Mouse (Mus musculus): ENCODE measurements around the gene Ccdc149. TPM values are rescaled to one million over a fixed set of nuclear protein-coding genes. Genes with fewer than 3 reads are reported as not detected.

Ccdc149 gene
- polyA plus RNA-seq, 1 experiment from 2014 or later, result 3.0 TPM

GRCm38 (mm10) chr5:52476826-52477225, 5.5 kb upstream of the Ccdc149 start:
- Histone ChIP-seq H3K27me3 (no peaks in the 10 kb centered on the region), H3K9me3 (replicated peaks) (peaks cover 7% of the 10 kb centered on the region; the same call in 1 of the 2 replicates), H3K36me3 (no peaks in the 10 kb centered on the region), H3K4me2 (peak overlapping the region; percentile 79), H3K27ac (peak overlapping the region; percentile 75), H3K4me3 (replicated peaks) (peak overlapping the region; percentile 52), H3K4me1 (peaks cover 17% of the 10 kb centered on the region), H3K9ac (peak overlapping the region; percentile 47; the same call in 1 of the 2 replicates)
- no peak for ATAC-seq (replicated peaks; ENCODE audit: low FRiP score)
- 5% methylated on average over 7 of the region's 7 CpGs for WGBS

DNA sequence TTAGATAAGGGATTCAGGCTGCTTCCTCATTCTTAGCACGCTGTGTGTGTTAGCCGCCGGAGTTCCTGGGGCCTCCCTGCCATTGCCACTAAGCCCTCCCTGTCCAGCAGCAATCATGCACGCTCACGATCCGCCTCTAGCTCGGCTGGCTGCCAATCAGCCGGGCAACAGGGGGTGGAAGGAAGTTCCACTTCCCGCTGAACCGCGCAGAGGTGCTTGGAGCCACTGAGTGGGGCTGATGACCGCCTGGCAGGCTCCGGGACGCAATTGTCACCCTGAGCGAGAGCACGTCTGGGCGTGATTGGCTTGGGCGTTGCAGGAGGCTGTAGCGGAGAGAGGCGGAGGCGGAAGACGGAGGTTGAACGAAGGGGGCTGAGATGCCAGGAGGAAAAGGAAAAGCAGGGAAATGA, 5.0 kb upstream of the Ccdc149 start:
- Histone ChIP-seq H3K27me3 (no peaks in the 10 kb centered on the region), H3K9me3 (replicated peaks) (peaks cover 7% of the 10 kb centered on the region; the same call in 1 of the 2 replicates), H3K9ac (peak overlapping the region; percentile 47), H3K36me3 (no peaks in the 10 kb centered on the region), H3K4me3 (replicated peaks) (peak overlapping the region; percentile 52), H3K4me1 (peaks cover 22% of the 10 kb centered on the region), H3K27ac (peak overlapping the region; percentile 75), H3K4me2 (peak overlapping the region; percentile 79)
- peak; percentile 94 for ATAC-seq (replicated peaks; ENCODE audit: low FRiP score)
- under 1% methylated on average over 23 of the region's 23 CpGs for WGBS

DNA sequence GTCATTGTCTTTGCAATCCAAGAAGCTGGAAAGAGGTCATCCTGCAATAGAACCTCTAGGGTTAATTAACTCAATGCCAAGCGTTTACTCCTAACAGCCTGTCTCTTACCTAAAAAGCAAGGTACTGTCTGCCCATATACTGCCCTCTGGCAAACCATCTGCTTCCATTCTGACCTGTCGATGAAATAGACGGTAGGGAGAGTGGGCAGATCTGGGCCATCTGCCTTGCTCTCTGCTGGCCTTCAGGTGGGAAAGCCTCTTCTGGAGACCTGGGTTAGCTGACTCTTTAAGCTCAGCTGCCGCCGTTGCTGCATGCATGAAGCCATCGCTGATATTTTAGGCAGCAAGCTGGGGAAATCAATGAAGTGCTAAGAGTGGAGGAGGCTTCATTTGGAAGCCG, 2.7 kb upstream of the Ccdc149 start:
- ATAC-seq (replicated peaks; ENCODE audit: low FRiP score), result no peak
- no peak overlapping the region for H3K9ac ChIP-seq
- no peak overlapping the region for H3K4me2 ChIP-seq
- H3K4me3 ChIP-seq (replicated peaks), result no peak overlapping the region
- no peak overlapping the region for H3K27ac ChIP-seq
- 78% methylated on average over 7 of the region's 7 CpGs for WGBS
- H3K4me1 ChIP-seq, result peaks cover 22% of the 10 kb centered on the region
- 0 out of 2 replicates have a peak, but pooled peaks cover 6% of the 10 kb centered on the region for H3K27me3 ChIP-seq
- H3K9me3 ChIP-seq (replicated peaks), result peaks cover 7% of the 10 kb centered on the region; the same call in 1 of the 2 replicates
- no peaks in the 10 kb centered on the region for H3K36me3 ChIP-seq

GRCm38 (mm10) chr5:52470551-52470950, 770 bp downstream of the Ccdc149 start:
- H3K27ac ChIP-seq, result no peak overlapping the region
- ATAC-seq (replicated peaks; ENCODE audit: low FRiP score), result no peak
- H3K36me3 ChIP-seq, result no peaks in the 10 kb centered on the region
- 0 out of 2 replicates have a peak, but pooled peaks cover 6% of the 10 kb centered on the region for H3K27me3 ChIP-seq
- peak overlapping the region; percentile 84 for H3K4me2 ChIP-seq
- H3K4me1 ChIP-seq, result peaks cover 5% of the 10 kb centered on the region; the same call in 1 of the 2 replicates
- H3K4me3 ChIP-seq (replicated peaks), result peak overlapping the region; percentile 64
- WGBS, result 57% methylated on average over 5 of the region's 5 CpGs
- no peaks in the 10 kb centered on the region for H3K9me3 ChIP-seq (replicated peaks)
- 0 out of 2 replicates have a peak overlapping the region, but pooled peaks have one; percentile 61 for H3K9ac ChIP-seq

DNA sequence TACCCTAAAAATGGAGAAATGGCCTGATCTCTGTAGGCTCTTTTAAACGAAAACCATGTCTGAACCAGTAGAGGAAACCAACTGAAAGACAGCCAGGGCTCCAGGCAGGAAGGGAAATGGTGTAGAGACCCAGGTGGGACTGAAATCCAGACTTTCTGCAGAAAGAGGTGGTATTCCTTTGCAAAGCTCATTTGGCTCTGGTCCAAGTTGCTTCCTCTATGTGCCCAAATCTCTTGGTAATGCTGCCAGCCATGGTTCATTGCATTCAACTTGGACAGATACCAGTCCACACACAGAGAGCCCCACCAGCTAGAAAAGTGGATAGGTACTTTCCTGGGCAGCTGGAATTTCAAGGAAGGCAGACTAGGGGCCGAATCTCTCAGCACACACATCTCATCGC, 3.5 kb downstream of the Ccdc149 start:
- no peak for ATAC-seq (replicated peaks; ENCODE audit: low FRiP score)
- Histone ChIP-seq H3K9ac (no peak overlapping the region), H3K9me3 (replicated peaks) (no peaks in the 10 kb centered on the region; the same call in 1 of the 2 replicates), H3K36me3 (no peaks in the 10 kb centered on the region), H3K4me2 (no peak overlapping the region), H3K27ac (no peak overlapping the region), H3K4me3 (replicated peaks) (no peak overlapping the region), H3K4me1 (peaks cover 5% of the 10 kb centered on the region; the same call in 1 of the 2 replicates), H3K27me3 (0 out of 2 replicates have a peak, but pooled peaks cover 6% of the 10 kb centered on the region)
- 86% methylated on average over 3 of the region's 3 CpGs for WGBS

DNA sequence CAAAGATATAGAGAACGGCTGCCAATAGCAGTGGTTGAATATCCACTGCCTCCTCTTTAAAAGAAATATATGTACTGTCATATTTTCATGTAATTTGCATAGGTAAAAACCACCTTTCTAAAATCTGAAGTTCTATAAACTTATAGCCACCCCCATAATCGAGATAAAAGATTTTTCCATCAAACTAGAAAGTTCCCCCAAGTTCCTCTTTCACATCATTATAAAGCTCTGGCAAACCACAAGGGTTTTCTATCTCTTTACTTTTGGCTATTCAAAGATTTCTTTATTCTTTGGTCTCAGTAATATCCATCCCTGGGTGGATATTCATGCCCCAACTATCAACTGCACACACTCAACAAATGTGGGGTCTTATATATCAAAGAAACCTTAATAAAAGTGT, 8.9 kb downstream of the Ccdc149 start:
- 81% methylated on average over 2 of the region's 2 CpGs for WGBS
- ATAC-seq (replicated peaks; ENCODE audit: low FRiP score), result no peak

DNA sequence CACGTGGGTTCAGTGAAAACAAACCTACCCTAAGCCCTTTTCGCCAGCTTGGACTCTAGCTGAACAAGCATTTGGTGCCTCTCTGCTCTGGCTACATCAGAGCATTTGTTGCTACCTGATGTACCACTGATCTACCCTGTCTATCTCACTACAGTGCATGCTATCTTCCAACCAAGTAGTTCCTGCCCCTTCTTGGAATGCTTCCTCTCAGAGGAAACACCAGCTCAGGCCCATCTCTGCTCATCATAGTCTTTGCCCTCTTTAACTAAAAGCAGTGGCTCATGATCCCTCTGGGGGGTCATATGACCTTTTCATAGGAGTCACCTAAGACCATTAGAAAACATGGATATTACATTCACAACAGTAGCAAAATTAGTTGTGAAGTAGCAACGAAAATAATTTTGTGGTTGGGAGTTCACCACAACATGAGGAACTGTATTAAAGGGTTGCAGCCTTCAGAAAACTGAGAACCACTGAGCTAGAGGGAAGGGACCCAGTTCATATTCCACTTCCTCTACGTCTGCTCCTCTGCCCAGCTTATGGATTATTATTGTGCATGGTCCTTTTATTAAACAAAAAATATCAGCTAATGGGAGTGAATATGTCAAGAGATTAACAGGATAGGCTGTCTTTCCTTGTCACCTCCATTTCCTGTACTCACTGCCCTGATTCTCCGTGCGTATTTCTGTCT, 9.7 kb downstream of the Ccdc149 start:
- no peak overlapping the region for H3K9ac ChIP-seq
- H3K27me3 ChIP-seq, result no peaks in the 10 kb centered on the region
- H3K4me2 ChIP-seq, result no peak overlapping the region
- H3K4me3 ChIP-seq (replicated peaks), result no peak overlapping the region
- no peak for ATAC-seq (replicated peaks; ENCODE audit: low FRiP score)
- no peaks in the 10 kb centered on the region for H3K4me1 ChIP-seq
- no peak overlapping the region for H3K27ac ChIP-seq
- WGBS, result 69% methylated on average over 6 of the region's 6 CpGs
- no peaks in the 10 kb centered on the region for H3K36me3 ChIP-seq
- H3K9me3 ChIP-seq (replicated peaks), result no peaks in the 10 kb centered on the region; the same call in 1 of the 2 replicates

More for the DNA sequence above, 8.9 kb downstream of the Ccdc149 start:
- Histone ChIP-seq H3K36me3 (no peaks in the 10 kb centered on the region), H3K9ac (no peak overlapping the region), H3K4me3 (replicated peaks) (no peak overlapping the region), H3K27me3 (no peaks in the 10 kb centered on the region), H3K27ac (no peak overlapping the region), H3K4me2 (no peak overlapping the region), H3K9me3 (replicated peaks) (no peaks in the 10 kb centered on the region; the same call in 1 of the 2 replicates), H3K4me1 (no peaks in the 10 kb centered on the region)

- no peak overlapping the region for H3K27ac ChIP-seq
- H3K4me3 ChIP-seq (replicated peaks), result no peak overlapping the region
- WGBS, result 92% methylated on average over 4 of the region's 4 CpGs
- no peaks in the 10 kb centered on the region for H3K4me1 ChIP-seq
- H3K9me3 ChIP-seq (replicated peaks), result no peaks in the 10 kb centered on the region
- no peaks in the 10 kb centered on the region for H3K36me3 ChIP-seq
- no peak overlapping the region for H3K4me2 ChIP-seq
- H3K9ac ChIP-seq, result no peak overlapping the region
- H3K27me3 ChIP-seq, result no peaks in the 10 kb centered on the region
- ATAC-seq (replicated peaks; ENCODE audit: low FRiP score), result no peak
These were observed 12.0 kb downstream of the Ccdc149 start for GRCm38 (mm10) chr5:52459308-52459707.

GRCm38 (mm10) chr5:52457154-52457553, 14.2 kb downstream of the Ccdc149 start:
- no peak overlapping the region for H3K4me3 ChIP-seq (replicated peaks)
- H3K27me3 ChIP-seq, result no peaks in the 10 kb centered on the region
- no peak overlapping the region for H3K9ac ChIP-seq
- H3K9me3 ChIP-seq (replicated peaks), result no peaks in the 10 kb centered on the region
- 76% methylated on average over 6 of the region's 6 CpGs for WGBS
- no peak overlapping the region for H3K4me2 ChIP-seq
- H3K27ac ChIP-seq, result no peak overlapping the region
- ATAC-seq (replicated peaks; ENCODE audit: low FRiP score), result no peak
- H3K36me3 ChIP-seq, result no peaks in the 10 kb centered on the region
- H3K4me1 ChIP-seq, result no peaks in the 10 kb centered on the region

DNA sequence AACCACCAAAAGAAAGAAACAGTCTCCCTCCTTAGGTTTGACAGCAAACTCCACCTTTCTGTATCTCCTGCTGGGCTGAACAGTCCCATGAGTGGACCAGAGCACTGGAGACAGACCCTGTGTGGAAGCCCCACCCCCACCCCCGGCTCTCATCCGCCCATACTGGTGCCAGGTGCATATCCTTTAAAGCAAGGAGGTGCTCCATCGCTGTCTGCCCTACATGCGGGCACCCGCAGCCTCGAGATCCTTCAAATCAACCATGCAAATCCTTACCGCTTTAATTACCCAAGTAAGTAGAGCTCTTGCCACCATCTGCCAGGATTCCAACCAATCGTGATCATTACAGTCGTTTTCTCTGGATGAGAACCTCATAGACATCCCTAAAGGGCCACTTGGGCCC, 20.5 kb downstream of the Ccdc149 start:
- 82% methylated on average over 9 of the region's 9 CpGs for WGBS
- Histone ChIP-seq H3K4me2 (no peak overlapping the region), H3K4me1 (no peaks in the 10 kb centered on the region), H3K36me3 (no peaks in the 10 kb centered on the region), H3K9me3 (replicated peaks) (no peaks in the 10 kb centered on the region), H3K4me3 (replicated peaks) (no peak overlapping the region), H3K27me3 (no peaks in the 10 kb centered on the region), H3K9ac (no peak overlapping the region), H3K27ac (no peak overlapping the region)
- no peak for ATAC-seq (replicated peaks; ENCODE audit: low FRiP score)

DNA sequence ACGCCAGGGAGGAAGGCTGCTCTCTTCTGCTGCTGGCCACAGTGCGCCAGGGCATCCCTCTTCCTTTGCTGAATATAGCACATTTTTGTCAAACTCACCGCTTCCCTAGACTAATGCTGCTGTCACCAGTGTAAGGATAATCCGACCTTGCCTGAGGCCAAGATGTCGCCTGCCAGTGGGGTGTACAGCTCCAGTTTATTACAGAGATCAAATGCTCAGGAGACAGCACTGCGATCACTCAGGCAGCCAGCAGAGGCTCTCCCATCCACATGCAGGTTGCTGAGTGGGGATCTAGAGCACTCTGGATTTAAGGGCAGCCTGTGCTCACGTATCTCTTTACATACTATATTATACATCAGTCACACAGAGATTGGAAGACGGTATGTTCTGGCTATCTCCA, 22.1 kb downstream of the Ccdc149 start:
- Histone ChIP-seq H3K27ac (no peak overlapping the region), H3K27me3 (no peaks in the 10 kb centered on the region), H3K4me2 (no peak overlapping the region), H3K4me3 (replicated peaks) (no peak overlapping the region), H3K9me3 (replicated peaks) (no peaks in the 10 kb centered on the region), H3K36me3 (no peaks in the 10 kb centered on the region), H3K9ac (no peak overlapping the region), H3K4me1 (no peaks in the 10 kb centered on the region)
- WGBS, result 54% methylated on average over 8 of the region's 8 CpGs
- ATAC-seq (replicated peaks; ENCODE audit: low FRiP score), result no peak

DNA sequence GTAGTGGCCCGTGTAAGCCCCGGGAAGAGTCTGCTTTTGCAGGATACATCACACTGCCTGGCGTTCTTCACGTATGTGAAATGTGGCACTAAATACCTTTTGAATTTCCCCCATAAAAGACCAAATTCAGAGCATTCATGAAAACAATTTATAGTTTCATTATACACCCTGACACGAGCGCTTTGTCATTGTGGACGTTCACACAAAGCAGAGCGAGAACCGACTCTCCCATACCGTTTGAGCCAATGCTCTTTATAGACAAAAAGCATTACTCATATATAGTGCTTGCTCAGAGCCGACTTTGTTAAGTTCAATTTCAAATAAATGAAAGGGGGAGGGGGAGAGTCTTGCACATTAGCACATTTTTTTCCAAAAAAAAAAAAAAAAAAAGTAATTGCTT, 31.0 kb downstream of the Ccdc149 start:
- WGBS, result 86% methylated on average over 11 of the region's 11 CpGs

More for the DNA sequence above, 31.0 kb downstream of the Ccdc149 start:
- Histone ChIP-seq H3K9me3 (replicated peaks) (0 out of 2 replicates have a peak, but pooled peaks cover 4% of the 10 kb centered on the region), H3K27ac (no peak overlapping the region), H3K4me2 (no peak overlapping the region), H3K4me1 (no peaks in the 10 kb centered on the region), H3K27me3 (no peaks in the 10 kb centered on the region), H3K9ac (no peak overlapping the region), H3K36me3 (no peaks in the 10 kb centered on the region), H3K4me3 (replicated peaks) (no peak overlapping the region)
- no peak for ATAC-seq (replicated peaks; ENCODE audit: low FRiP score)
